Mouse (Mus musculus): Measurements from ENCODE around the gene Fli1.

Gene Fli1

GRCm38 (mm10) chr9:32542212-32543039, at the start of gene Fli1:
TSS of gene Fli1 (minus strand) at chr9:32542861.
- DNase-seq = no peak

DNA sequence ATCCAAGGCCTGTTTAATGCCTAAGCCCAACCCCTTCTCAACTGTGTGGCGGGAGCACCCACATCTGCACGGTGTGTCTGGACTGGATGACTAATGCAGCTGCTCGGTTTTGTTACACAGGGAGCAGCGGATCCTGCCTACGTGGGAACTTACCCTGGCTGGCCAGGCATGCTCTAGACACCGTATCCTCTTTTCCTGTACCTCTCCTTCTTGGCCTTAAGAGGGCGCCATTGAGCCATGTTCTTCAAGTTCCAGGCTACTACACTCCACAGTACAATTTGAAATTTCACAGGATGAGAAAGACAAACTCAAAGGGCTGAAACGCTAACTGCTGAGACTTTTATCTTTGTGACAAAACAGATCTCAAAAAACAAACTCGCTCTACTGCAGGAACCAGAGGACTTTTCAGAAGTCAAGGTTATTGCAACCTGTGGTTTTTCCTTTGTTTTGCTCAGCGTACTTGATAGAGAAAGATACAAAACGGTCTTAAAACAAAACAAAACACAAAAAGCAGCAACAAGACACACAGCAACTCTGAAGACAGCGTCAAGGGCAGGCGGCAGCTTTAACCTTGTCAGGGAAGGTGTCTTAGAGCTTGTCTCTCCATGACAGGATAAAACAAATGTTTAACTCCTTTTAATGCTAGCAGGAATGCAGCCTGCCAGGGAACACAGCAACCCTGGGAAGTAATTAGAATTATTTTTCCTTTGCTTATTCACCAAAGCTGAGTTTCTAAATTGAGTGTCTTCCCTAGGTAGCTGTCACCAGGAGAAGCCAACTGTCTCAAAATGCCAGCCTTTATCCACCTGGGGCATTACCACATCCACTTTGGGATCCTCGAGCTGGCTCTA, 49.3 kb upstream of the Fli1 start:
- peak; percentile 88 for DNase-seq

- no peak for DNase-seq
These were observed 47.9 kb upstream of the Fli1 start for GRCm38 (mm10) chr9:32590571-32590970.

GRCm38 (mm10) chr9:32589900-32590299, 47.2 kb upstream of the Fli1 start:
- DNase-seq = peak; percentile 89

DNA sequence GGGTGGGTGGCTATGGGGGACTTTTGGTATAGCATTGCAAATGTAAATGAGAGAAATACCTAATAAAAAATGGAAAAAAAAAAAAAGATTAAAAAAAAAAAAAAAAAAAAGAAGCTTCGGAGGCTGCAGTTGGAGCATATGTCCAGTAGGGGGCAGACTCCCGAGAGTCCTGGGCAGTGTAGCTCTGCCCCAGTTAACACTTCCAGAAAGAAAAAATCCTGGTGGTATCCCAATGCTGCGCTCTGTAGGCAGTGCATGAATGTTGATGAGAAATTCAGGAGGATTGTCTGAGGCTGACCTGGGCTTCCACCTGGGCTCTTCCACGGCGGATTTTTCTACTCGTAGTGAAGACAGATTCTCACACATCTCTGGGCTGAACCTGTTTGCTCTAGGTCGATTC, 42.7 kb upstream of the Fli1 start:
- DNase-seq = no peak

- DNase-seq = no peak
These were observed 41.2 kb upstream of the Fli1 start for GRCm38 (mm10) chr9:32583905-32584304.

DNA sequence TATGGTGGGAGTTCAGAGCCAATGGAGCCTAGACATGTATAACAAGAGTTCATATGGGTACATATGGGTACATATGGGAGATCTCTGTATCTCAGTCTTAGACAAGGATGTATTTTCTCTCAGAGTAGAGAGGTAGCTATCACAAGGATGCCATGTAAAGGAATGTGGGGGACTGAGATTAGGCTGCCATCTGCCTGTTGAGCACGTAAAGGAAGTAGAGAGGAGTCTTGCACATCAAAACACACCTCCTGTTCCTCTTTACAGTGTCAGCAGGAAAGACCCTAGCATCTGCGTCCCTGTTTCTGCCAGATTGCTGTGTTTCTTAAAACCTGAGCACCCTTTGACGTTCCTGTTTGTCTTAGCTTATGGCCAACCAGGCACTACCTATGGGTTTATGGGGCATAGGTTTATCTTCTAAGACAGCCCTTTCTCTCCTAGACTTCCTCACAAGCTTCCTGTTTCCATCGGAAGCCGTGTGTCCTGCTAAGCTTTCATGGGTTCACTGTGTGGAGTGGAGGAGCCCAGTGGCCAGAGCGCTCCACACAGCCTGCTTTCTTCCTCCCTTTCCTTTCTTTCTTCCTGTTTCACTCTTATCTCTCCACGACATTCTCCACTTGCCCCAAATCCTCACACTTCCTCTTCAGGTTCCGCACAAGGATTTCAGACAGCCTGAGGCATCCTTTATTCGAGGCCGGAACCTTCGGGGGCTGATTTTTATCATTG, 39.4 kb upstream of the Fli1 start:
- DNase-seq = no peak

- no peak for DNase-seq
These were observed 35.8 kb upstream of the Fli1 start for GRCm38 (mm10) chr9:32578411-32578810.

GRCm38 (mm10) chr9:32573638-32574037, 31.0 kb upstream of the Fli1 start:
- no peak for DNase-seq

- no peak for DNase-seq
These were observed 29.0 kb upstream of the Fli1 start for GRCm38 (mm10) chr9:32571676-32572075.

GRCm38 (mm10) chr9:32570547-32570946, 27.9 kb upstream of the Fli1 start:
- no peak for DNase-seq

GRCm38 (mm10) chr9:32569261-32569660, 26.6 kb upstream of the Fli1 start:
- DNase-seq = no peak

GRCm38 (mm10) chr9:32567603-32568002, 24.9 kb upstream of the Fli1 start:
- DNase-seq = no peak

DNA sequence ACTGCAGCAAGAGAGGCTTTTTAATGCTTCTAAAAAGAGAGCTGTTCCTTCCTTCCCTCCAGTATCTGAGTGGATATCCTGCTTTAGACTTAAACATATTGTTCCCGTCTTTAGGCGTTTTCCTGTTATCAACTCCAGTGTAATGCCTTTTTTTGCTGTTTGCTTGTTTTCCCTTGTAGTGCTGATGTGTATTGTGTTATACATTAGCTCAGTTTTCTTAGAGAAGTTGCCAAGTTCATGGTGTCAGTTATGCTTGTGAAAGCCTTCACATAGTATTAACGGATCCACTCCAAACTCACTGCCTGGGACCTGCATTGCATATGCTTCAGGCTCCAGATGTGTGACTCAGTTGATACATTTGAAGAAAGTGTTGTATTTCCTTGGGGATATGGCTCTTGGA, 22.6 kb upstream of the Fli1 start:
- no peak for DNase-seq

DNA sequence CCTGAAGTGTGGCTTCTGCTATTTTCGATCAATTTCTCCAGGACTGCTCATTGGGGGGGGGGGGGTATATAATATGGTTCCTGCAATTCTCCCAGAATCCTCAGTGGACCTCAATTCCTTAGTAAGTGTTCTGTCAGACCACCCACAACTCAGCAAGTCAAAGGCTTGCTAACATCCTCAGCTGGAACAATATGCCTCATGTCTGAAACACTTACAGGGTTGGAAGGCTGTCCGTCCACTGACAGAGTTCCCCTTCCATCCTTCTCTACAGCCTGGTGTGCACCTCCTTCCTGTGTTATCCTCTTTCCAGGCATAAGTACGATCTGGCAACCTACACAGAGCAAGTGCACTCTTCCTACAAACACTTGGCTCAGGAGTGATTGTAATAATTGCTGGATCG, 20.2 kb upstream of the Fli1 start:
- DNase-seq = no peak

DNA sequence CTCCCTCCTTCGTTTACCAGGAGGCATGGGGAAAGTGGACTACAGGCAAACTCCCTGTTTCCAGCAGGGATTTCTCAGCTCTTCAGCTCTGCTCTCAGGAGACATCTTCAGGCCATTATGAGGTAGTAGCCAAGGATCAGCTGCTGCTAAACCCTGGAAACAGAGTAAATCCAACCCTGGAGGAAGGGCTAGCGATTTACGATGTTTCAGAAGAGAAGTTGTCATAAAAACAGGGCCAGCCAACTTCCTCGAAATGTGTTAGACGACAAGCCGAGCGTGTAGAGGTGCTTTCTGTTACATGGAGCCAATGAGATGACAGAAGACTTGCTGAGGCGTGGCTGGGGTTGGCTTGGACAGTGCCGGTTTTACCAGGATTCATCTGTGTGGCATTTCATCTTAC, 19.7 kb upstream of the Fli1 start:
- peak; percentile 56 for DNase-seq

GRCm38 (mm10) chr9:32561190-32561890, 18.7 kb upstream of the Fli1 start:
- DNase-seq = no peak

DNA sequence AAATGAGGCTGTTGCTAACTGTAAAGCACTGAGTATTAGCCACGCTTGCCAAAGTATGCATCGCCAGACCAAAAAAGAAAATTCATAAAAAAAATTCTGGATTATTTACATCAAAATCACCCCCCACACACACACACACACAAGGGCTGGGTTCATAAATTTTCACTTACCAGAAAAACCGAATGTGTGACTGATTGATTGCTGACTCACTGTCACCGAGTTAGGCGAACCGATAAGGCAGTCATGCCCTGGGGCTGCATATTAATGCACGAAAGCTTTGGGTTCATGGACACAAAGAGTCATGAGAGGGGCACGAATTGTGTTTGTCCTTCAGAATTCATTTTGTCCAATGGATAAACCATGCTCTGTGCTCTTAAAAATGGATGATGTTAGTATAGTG, 17.2 kb upstream of the Fli1 start:
- no peak for DNase-seq

DNA sequence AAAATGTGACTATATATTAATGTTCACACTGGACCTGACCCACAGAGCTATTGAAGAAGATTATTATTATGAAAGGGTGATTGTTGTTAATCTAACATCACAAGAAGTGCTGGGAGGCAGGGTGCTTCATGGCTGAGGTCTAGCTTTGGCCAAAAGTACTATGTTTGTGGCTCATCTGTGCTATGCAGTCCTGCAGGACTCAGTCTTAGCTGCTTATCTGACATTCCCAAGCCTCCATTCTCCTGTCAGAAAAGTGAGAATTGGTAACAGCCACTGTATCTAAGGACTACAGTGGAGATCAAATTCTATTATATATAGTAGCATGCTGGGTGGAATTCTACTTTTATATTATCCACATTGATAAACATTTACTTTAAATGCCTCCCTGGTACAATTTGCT, 16.8 kb upstream of the Fli1 start:
- no peak for DNase-seq

DNA sequence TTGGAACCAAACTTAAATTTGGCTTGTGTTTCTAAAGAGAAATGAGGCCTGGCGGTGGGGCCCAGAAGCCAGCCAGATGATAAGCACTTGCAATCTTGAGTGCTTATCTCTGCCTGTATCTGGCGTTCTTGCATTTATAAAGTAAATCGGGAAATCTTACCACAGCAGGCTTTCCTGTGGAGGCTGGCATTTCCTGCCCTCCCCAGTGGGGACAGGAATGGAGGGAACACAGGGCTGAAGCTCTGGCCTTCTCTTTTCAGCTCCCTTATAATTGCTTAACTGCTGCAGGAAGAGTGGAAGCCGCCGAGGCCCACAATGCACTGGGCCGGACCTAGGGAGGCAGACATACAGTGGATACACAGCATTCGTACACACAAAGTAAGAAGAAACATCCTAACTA, 13.7 kb upstream of the Fli1 start:
- DNase-seq = no peak

GRCm38 (mm10) chr9:32555279-32555678, 12.6 kb upstream of the Fli1 start:
- no peak for DNase-seq

DNA sequence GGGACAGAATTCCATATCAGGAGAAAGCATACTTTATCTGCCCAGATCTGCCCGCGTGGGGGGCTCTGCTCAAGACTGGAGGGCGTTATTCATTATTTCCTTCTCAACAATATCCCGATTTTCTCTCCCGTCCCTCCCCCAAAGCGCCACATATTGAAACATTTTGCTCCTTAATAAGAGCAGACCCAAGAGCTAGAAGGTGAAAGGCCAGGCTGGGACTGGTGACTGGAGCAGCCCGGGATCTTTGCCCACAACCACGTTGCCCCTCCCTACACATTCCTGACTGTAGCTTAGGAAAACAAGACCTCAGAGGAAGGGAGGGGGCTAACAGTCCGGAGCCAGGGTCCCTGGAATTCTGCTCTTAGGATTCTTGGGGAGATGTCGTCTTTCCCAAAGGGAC, 7.9 kb upstream of the Fli1 start:
- no peak for DNase-seq

Data from kidney, postnatal 14 days (tissue).